Mouse (Mus musculus) urinary bladder, postnatal 14 days (tissue): ENCODE data around the gene Rtn1.
"Not testable (repeated sequence)": the region's sequence is repeated elsewhere in the genome, so short reads cannot be mapped to it uniquely, and the experiment has no call there.

Source experiments
- DNase-seq: peaks from one replicate; pipeline ENCODE4 v3.0.0; 2021; ENCODE audit warnings: low spot score

Gene Rtn1

GRCm38 (mm10) chr12:72323778-72324177 lies 85.1 kb downstream of the Rtn1 start:
- DNase-seq = no peak

GRCm38 (mm10) chr12:72315732-72316465 lies 93.0 kb downstream of the Rtn1 start:
- DNase-seq = no peak

- DNase-seq = no peak
These were observed 98.0 kb downstream of the Rtn1 start for GRCm38 (mm10) chr12:72310818-72311217.

- DNase-seq = no peak
These were observed 100.3 kb downstream of the Rtn1 start for GRCm38 (mm10) chr12:72308506-72308905.

- DNase-seq = no peak
These were observed 102.6 kb downstream of the Rtn1 start for GRCm38 (mm10) chr12:72306281-72306680.

- DNase-seq = no peak
These were observed 103.4 kb downstream of the Rtn1 start for GRCm38 (mm10) chr12:72305421-72305820.

GRCm38 (mm10) chr12:72304985-72305384 lies 103.9 kb downstream of the Rtn1 start:
- DNase-seq = no peak

GRCm38 (mm10) chr12:72304347-72304688 lies 104.5 kb downstream of the Rtn1 start:
- DNase-seq = no peak

- no peak for DNase-seq
These were observed 105.1 kb downstream of the Rtn1 start for GRCm38 (mm10) chr12:72303624-72304346.

GRCm38 (mm10) chr12:72301431-72301830 lies 107.4 kb downstream of the Rtn1 start:
- DNase-seq = no peak

- DNase-seq = no peak
These were observed 107.9 kb downstream of the Rtn1 start for GRCm38 (mm10) chr12:72300971-72301370.

- DNase-seq = peak; percentile 4
These were observed 110.6 kb downstream of the Rtn1 start for GRCm38 (mm10) chr12:72298222-72298621.

- no peak for DNase-seq
These were observed 112.3 kb downstream of the Rtn1 start for GRCm38 (mm10) chr12:72296552-72296951.

GRCm38 (mm10) chr12:72293185-72293584 lies 115.7 kb downstream of the Rtn1 start:
- not testable (repeated sequence) for DNase-seq

- DNase-seq = no peak
These were observed 116.3 kb downstream of the Rtn1 start for GRCm38 (mm10) chr12:72292566-72292965.

- DNase-seq = no peak
These were observed 117.6 kb downstream of the Rtn1 start for GRCm38 (mm10) chr12:72291266-72291665.

GRCm38 (mm10) chr12:72288215-72288614 lies 120.6 kb downstream of the Rtn1 start:
- DNase-seq = no peak

- DNase-seq = no peak
These were observed 121.4 kb downstream of the Rtn1 start for GRCm38 (mm10) chr12:72287332-72288004.

GRCm38 (mm10) chr12:72285366-72286345 lies 123.2 kb downstream of the Rtn1 start:
- no peak for DNase-seq

- no peak for DNase-seq
These were observed 124.3 kb downstream of the Rtn1 start for GRCm38 (mm10) chr12:72284576-72284975.

GRCm38 (mm10) chr12:72279129-72279875 lies 129.6 kb downstream of the Rtn1 start:
- no peak for DNase-seq
